Mouse (Mus musculus) neural tube, embryonic 14.5 days (tissue): Measurements from ENCODE around the gene Atg7. TPM values are rescaled to one million over a fixed set of nuclear protein-coding genes. Genes with fewer than 3 reads are reported as not detected.
A peak's percentile ranks its signal among the peaks of the same experiment; 100 is the strongest.

ENCODE experiments used
- ATAC-seq: fragments of 200-750 bp; cut with Nextera tagmentation; 2 replicates; pipeline ENCODE4 v1.8.0; 2017; ENCODE audit warnings: low read depth, mild to moderate bottlenecking, moderate TSS enrichment, moderate library complexity
- H3K27ac ChIP-seq: fragments of 300-500 bp; sonication (generic); 2 replicates; pipeline ENCODE4 v1.5.1; 2014; ENCODE audit warnings: low read depth, mild to moderate bottlenecking, control low read depth, low read length, moderate library complexity, mixed read lengths
- H3K27me3 ChIP-seq: fragments of 300-500 bp; sonication (generic); 2 replicates; pipeline ENCODE4 v1.6.1; 2014; ENCODE audit warnings: low read length; ENCODE audit not compliant: control insufficient read depth, insufficient read depth
- H3K36me3 ChIP-seq: fragments of 300-500 bp; sonication (generic); 2 replicates; pipeline ENCODE4 v1.6.1; 2014; ENCODE audit warnings: low read length, mixed read lengths; ENCODE audit not compliant: control insufficient read depth, insufficient read depth
- H3K4me1 ChIP-seq: fragments of 300-500 bp; sonication (generic); 2 replicates; pipeline ENCODE4 v1.6.1; 2014; ENCODE audit warnings: low read length; ENCODE audit not compliant: control insufficient read depth, insufficient read depth
- H3K4me2 ChIP-seq: fragments of 300-500 bp; sonication (generic); 2 replicates; pipeline ENCODE4 v1.6.1; 2014; ENCODE audit warnings: mild to moderate bottlenecking, low read depth, low read length, control low read depth
- H3K4me3 ChIP-seq: fragments of 300-500 bp; sonication (generic); 2 replicates; pipeline ENCODE4 v1.5.1; 2014; ENCODE audit warnings: low read depth, low read length, control low read depth, mixed read lengths
- H3K9ac ChIP-seq: fragments of 300-500 bp; sonication (generic); replicated peaks from 2 replicates; pipeline ENCODE4 v1.6.1; 2014; ENCODE audit warnings: low read depth, mild to moderate bottlenecking, control low read depth, low read length, mixed read lengths
- H3K9me3 ChIP-seq: fragments of 300-500 bp; sonication (generic); 2 replicates; pipeline ENCODE4 v1.6.1; 2016; ENCODE audit warnings: low read length; ENCODE audit not compliant: control insufficient read depth
- WGBS: fragments of 180-500 bp; shearing (Covaris S2); extraction: QIAGEN DNeasy Blood & Tissue Kit; methylation state at CpG from one replicate; pipeline ENCODE4 v1.1.7; 2014; 5-methylcytosine and 5-hydroxymethylcytosine counted together
- polyA plus RNA-seq: library from polyadenylated mRNA; unstranded; fragments of >200 nt; fragmentation: Nextera tagmentation; extraction: Ambion mirVana; gene quantifications from 2 replicates; pipeline ENCODE4 v1.2.1, GENCODE M21; 2014

Atg7 gene
- polyA plus RNA-seq, 1 experiment from 2014 or later = 15.7 TPM

- no peaks in the 10 kb centered on the region for H3K9me3 ChIP-seq
- no peak for ATAC-seq
- 87% methylated on average over 7 of the region's 7 CpGs for WGBS
- H3K27me3 ChIP-seq = no peaks in the 10 kb centered on the region
- no peaks in the 10 kb centered on the region for H3K4me1 ChIP-seq
- no peak overlapping the region for H3K4me3 ChIP-seq
- no peak overlapping the region for H3K9ac ChIP-seq
- H3K36me3 ChIP-seq = no peaks in the 10 kb centered on the region
- H3K4me2 ChIP-seq = no peak overlapping the region
- no peak overlapping the region for H3K27ac ChIP-seq
Observed at GRCm38 (mm10) chr6:114795706-114796325, 152.9 kb downstream of the Atg7 start.

GRCm38 (mm10) chr6:114797901-114798300 is 155.0 kb downstream of the Atg7 start:
- no peaks in the 10 kb centered on the region for H3K36me3 ChIP-seq
- no peaks in the 10 kb centered on the region for H3K9me3 ChIP-seq
- H3K27me3 ChIP-seq = no peaks in the 10 kb centered on the region
- 67% methylated on average over 5 of the region's 5 CpGs for WGBS
- ATAC-seq = no peak
- no peak overlapping the region for H3K9ac ChIP-seq
- H3K4me1 ChIP-seq = no peaks in the 10 kb centered on the region
- no peak overlapping the region for H3K27ac ChIP-seq
- H3K4me2 ChIP-seq = no peak overlapping the region
- no peak overlapping the region for H3K4me3 ChIP-seq

DNA sequence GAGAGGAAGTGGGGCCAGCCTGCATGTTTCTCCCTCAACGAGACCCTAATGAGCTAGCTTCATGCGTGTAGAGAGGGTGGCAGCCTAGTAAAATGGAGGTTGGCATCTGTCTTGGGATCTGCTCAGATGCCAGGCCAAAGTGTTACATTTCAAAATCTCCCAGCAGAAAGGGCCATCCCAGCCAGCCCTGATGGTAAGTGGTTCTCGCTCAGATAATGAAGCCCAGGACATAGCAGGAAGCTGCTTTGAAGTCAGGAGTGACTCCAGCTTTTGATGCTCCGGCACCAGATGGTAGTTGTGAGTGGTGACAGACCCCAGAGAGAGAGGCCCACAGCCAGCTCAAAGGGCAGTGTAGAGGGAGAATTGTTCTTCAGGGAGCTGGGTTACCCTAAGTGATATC is 155.8 kb downstream of the Atg7 start:
- Histone ChIP-seq H3K9me3 (no peaks in the 10 kb centered on the region), H3K4me3 (no peak overlapping the region), H3K27ac (no peak overlapping the region), H3K36me3 (no peaks in the 10 kb centered on the region), H3K4me2 (no peak overlapping the region), H3K4me1 (peaks cover 2% of the 10 kb centered on the region; the same call in 1 of the 2 replicates), H3K27me3 (no peaks in the 10 kb centered on the region), H3K9ac (no peak overlapping the region)
- 28% methylated on average over 4 of the region's 4 CpGs for WGBS
- no peak for ATAC-seq

DNA sequence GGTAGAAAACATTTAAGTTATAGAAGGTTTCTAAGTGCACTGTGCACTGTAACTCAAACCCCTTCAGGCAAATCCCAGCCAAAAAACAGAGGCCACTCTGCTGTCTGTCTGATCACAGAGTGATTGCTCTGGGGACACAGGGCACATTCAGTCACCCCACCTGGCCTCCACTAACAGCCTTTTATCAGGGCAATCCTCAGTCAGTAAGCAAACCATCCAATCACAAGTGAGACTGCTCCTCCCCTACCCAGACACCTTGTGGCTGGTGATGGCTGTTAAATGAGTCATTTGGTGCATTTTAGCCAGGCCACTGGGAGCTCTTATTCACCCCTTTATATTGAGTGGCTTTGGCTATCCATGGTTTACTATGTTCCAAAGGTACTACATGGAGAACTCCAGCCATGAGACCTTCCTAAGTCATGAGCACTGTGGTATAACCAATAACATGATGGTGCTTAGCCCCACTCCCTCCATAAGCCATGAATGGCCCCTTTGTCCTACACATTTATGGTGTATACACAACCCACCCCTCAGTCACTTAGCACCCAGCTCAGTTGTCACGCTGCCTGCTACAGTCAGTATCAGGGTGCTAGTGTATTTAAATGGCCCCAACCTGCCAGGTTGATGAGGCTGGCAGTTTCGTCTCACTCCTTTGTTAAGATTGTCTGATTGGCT is 157.5 kb downstream of the Atg7 start:
- no peaks in the 10 kb centered on the region for H3K9me3 ChIP-seq
- H3K27ac ChIP-seq = no peak overlapping the region
- H3K27me3 ChIP-seq = no peaks in the 10 kb centered on the region
- ATAC-seq = no peak
- H3K4me2 ChIP-seq = no peak overlapping the region; the same call in 1 of the 2 replicates
- WGBS = 22% methylated on average over 2 of the region's 2 CpGs
- H3K4me3 ChIP-seq = no peak overlapping the region
- no peak overlapping the region for H3K9ac ChIP-seq
- no peaks in the 10 kb centered on the region for H3K36me3 ChIP-seq
- peaks cover 6% of the 10 kb centered on the region; the same call in 1 of the 2 replicates for H3K4me1 ChIP-seq

- ATAC-seq = peak; percentile 21; the same call in 1 of the 2 replicates
- no peak overlapping the region for H3K9ac ChIP-seq
- no peak overlapping the region for H3K4me2 ChIP-seq
- H3K27ac ChIP-seq = 0 out of 2 replicates have a peak overlapping the region, but pooled peaks have one; percentile 19
- H3K9me3 ChIP-seq = no peaks in the 10 kb centered on the region
- H3K36me3 ChIP-seq = no peaks in the 10 kb centered on the region
- peaks cover 6% of the 10 kb centered on the region; the same call in 1 of the 2 replicates for H3K4me1 ChIP-seq
- no peaks in the 10 kb centered on the region for H3K27me3 ChIP-seq
- WGBS = 24% methylated on average over 8 of the region's 8 CpGs
- no peak overlapping the region for H3K4me3 ChIP-seq
Observed at GRCm38 (mm10) chr6:114803915-114804535, 161.1 kb downstream of the Atg7 start.

DNA sequence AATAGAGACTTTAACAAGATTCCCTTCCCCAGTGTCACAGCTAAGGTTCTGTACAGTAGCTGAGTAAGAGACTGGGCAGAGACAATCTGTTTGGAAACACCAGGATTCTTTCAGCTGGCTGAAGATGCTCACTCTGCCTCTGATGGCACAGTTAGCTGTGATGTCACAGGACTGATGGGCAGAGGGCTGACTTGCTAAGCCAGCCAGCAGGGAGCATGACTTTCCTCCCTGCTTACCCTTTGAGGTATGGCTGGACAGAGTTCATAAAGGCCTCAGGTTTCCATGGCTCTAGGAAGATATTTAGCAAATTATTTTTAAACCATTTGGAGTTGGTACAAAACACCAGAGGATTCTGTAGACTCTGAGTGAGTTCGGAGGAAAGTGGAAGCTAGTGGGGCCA is 162.0 kb downstream of the Atg7 start:
- 71% methylated on average over 1 of the region's 1 CpGs for WGBS
- H3K9me3 ChIP-seq = no peaks in the 10 kb centered on the region
- H3K27ac ChIP-seq = no peak overlapping the region; the same call in 1 of the 2 replicates
- no peaks in the 10 kb centered on the region for H3K27me3 ChIP-seq
- H3K4me3 ChIP-seq = no peak overlapping the region
- ATAC-seq = no peak
- H3K4me1 ChIP-seq = peaks cover 6% of the 10 kb centered on the region; the same call in 1 of the 2 replicates
- H3K36me3 ChIP-seq = no peaks in the 10 kb centered on the region
- H3K4me2 ChIP-seq = no peak overlapping the region
- H3K9ac ChIP-seq = no peak overlapping the region

- Histone ChIP-seq H3K9me3 (no peaks in the 10 kb centered on the region), H3K4me3 (no peak overlapping the region), H3K36me3 (no peaks in the 10 kb centered on the region), H3K27ac (no peak overlapping the region), H3K4me1 (peaks cover 6% of the 10 kb centered on the region; the same call in 1 of the 2 replicates), H3K9ac (no peak overlapping the region), H3K4me2 (no peak overlapping the region), H3K27me3 (no peaks in the 10 kb centered on the region)
- ATAC-seq = no peak
- WGBS = 94% methylated on average over 4 of the region's 4 CpGs
Observed at GRCm38 (mm10) chr6:114805927-114806326, 163.0 kb downstream of the Atg7 start.

DNA sequence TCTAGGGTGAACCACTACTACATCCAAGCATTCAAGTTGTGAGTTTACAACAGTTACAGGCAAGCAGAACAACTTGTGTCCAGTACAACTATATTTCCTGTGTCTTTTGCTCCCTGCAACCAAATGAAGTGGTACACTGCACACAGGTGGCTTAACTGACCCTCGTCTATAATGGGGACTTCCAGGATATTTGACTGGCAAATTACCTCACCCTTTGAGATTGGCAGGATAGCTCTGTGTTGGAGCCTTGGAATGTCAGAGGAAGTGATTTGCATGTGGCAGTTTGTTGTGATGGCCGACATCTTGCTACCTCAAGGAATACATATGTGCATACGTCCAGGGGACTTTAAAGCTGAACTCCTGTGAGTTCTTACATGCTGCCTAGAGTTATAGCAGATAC is 164.6 kb downstream of the Atg7 start:
- no peaks in the 10 kb centered on the region for H3K27me3 ChIP-seq
- 78% methylated on average over 3 of the region's 3 CpGs for WGBS
- H3K4me1 ChIP-seq = peaks cover 6% of the 10 kb centered on the region; the same call in 1 of the 2 replicates
- H3K4me2 ChIP-seq = no peak overlapping the region
- no peak overlapping the region for H3K27ac ChIP-seq
- no peak overlapping the region for H3K9ac ChIP-seq
- no peaks in the 10 kb centered on the region for H3K36me3 ChIP-seq
- no peak overlapping the region for H3K4me3 ChIP-seq
- no peaks in the 10 kb centered on the region for H3K9me3 ChIP-seq
- ATAC-seq = no peak
